Mouse (Mus musculus): ENCODE results near the gene Hmgcl. TPM values are rescaled to one million over a fixed set of nuclear protein-coding genes. Genes with fewer than 3 reads are reported as not detected.
A peak's percentile ranks its signal among the peaks of the same experiment; 100 is the strongest.

Gene Hmgcl
- 10 to 100 TPM; 70.5 to 83.4 (median 77.2) TPM for polyA plus RNA-seq (2017; shearing (Covaris generic))

DNA sequence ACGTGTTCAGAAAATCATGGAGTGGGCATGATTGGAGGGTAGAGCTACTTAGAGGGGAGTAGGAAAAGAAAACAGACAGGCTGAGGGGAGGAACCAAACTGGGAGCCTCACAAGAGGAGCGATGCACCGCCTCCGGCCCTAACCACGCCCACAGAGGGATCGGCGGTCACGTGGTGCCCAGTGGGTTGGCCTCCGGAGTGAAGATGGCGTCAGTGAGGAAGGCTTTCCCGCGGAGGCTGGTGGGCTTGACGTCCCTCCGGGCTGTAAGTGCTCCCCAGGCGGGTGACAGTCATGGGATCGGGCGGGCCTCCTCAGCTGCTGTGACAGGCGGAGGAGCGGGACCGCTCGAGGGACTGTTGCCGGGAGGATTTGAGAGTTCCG is at the start of gene Hmgcl:
TSS of gene Hmgcl (plus strand) at position 171 of the 381 bp plus-strand sequence.
- peak; percentile 98 for ATAC-seq

DNA sequence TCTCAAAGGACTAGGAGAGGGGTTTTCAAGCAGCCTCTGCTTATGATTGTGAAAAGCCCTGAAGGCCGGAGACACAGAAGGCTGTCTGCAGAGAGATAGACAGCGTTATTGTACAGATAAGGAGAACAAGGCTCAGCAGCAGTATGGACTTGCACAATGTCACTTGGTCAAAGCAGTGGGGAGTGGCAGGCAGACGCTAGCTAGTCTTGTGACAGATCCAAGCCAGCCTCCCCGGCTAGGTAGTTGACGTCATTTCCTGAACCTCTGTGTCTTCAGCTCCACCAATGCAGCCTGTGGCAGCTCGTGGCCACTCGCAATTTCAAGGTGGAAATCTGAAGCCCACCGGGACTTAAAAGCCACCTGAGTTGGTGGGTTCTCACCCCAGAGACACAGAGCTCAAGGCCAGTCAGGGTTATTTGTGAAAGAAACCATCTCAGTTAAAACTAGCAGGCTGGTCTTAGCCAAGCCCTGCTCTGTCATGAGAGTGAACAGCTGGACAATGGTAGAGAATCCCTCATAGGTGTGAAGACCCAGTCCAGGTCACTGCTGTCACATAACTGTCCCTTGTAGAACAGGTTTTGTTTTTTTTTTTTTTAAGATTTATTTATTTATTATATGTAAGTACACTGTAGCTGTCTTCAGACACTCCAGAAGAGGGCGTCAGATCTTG is 47.7 kb upstream of the Hmgcl start:
- peak; percentile 93 for ATAC-seq

DNA sequence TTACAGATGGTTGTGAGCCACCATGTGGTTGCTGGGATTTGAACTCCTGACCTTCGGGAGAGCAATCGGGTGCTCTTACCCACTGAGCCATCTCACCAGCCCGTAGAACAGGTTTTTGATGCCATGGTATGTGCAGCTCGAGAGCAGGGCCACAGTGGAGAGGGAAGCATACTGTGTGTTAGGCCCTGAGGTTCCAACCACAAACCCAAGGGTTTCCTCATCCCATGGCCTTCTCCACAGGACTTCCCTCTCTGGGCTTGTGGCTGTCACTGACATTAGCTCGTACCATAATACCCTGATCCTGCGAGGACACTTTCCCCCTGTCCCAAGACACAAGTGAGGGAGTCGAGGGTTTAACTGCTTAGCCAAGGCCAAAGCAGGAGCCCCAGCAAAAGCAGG is 47.2 kb upstream of the Hmgcl start:
- ATAC-seq: no peak

DNA sequence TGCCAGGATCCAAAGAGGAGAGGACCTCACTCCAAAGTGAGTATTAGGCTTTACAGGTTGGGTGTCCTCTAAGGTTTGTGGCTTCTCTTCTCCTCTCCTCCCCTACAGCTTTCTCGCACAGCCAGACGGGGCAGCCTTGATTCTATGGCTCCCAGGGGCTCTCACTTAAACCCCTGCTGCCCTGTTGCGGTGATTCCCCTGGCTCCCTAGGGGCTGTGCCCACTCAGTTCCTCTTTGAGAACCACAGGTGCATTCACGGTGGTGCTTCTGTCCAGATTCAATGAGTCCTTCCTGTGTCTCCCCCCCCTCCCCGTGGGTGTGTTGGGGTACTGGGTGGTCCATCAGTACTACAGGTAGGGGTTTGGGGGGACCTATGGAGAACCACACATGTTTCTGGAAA is 46.2 kb upstream of the Hmgcl start:
- no peak for ATAC-seq

DNA sequence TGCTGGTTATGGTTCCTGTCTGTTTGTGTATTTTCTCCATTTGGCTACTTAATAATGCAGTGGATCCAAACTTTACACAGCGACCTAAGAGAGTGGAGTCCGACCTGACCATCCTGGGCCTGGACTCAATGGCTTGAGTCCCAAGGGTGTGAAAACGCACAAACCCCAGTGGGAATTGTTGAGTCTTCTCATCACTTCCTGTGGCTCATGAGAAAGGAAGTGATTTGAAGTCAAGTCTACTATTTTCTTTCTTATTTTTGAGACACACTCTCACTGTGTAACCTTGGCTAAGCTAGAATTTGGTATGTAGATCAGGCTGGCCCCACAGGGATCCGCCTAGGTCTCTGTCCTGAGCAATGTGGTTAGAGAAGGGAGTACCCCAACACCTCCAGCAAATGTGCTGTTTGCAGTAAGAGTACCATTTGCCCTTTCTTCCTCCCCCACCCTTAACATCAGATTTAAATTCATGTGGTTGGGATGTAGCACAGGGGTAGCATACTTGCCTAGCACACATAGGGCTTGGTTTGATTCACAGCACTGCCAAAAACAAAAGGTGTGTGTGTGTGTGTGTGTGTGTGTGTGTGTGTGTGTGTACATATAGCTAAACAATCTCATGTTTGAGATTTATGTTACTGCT is 43.5 kb upstream of the Hmgcl start:
- ATAC-seq: no peak

DNA sequence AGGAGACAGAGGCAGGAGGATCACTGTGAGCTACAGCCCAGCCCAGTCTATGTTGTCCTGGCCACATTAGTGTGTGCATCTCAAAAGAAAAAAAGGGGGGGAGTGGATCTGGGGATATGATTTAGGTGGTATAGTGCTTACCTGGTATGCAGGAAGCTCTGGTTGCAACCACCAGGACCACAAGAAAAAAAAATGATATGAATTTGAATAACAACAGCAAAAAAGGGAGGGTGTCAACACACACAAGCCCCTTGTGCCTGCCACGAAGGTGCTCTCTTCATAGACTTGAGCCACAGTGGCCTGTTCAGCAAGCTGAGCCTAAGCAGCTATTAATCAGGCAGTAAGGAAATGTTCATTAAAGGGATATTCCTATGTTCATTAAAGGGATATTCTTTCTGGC is 41.4 kb upstream of the Hmgcl start:
- ATAC-seq: peak; percentile 28

DNA sequence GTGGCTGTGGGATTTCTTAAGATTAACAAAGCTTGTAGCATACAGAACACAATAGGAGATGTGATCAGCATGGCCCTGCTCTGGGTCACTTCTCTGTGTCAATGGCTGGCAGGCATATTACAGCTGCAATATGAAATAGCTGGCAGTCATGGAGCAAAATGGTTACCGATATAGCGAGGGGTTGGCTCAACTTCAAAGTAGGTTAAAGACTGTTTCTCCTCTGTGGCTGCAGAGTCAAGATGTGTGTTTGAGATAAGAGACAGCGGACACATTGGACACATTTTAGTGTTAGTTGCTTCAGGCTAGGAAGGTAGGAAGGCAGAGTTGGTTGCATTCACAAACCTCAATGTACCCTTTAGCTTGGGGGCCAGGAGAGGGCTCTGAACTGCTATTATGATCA is 39.6 kb upstream of the Hmgcl start:
- ATAC-seq: no peak

DNA sequence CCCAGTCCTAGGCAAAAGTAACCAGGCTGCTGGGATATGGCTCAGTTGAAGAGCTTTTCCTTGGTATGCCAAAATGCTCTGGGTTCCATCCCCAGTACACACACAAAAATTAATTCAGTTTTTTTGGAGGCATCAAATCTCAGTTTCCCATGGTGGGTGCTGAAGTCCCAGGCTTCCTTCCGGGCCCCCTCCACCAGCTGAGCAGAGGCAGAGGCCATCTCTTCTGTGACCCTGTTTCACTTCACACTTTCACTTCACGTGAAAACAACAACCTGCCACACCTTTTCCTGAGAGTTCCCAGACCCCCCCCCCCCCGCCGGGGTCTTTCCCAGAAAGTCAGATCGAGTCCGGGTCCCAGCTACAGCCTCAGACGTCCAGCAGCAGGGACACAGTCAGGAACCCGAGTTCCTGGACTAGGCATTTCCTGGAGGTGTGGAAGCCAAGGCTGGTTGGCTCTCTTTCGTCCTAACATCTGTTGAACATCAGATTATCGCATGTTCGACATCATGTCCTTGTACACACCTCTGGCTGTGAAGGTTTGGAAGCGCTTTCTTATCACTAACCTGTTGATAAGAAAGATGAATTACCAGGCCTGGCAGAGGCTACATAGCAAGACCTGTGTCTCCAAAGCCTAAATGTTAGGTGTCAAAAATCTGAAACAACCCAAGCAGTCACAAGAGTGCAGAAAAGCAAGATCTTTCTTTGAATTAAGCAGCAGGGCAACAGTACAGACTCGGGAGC is 36.8 kb upstream of the Hmgcl start:
- no peak for ATAC-seq

DNA sequence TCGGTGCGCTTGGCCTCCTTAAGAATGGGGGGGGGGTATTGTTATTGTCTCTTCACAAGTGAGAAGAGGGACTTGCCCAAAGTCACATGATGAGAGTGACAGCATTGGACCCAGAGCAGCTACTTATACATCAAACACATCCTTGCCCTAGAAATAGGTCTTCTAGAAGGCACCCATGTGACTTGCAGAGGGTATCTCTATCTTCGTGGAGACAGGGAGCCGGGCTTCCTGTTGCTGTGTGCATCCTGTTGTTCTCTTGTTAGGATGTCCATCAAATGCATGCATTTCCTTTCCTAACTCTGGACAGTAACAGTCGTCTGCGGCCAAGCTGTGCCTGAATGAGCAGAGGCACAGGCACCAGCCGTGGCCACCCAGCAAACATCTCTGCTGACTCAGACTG is 34.7 kb upstream of the Hmgcl start:
- peak; percentile 96 for ATAC-seq

DNA sequence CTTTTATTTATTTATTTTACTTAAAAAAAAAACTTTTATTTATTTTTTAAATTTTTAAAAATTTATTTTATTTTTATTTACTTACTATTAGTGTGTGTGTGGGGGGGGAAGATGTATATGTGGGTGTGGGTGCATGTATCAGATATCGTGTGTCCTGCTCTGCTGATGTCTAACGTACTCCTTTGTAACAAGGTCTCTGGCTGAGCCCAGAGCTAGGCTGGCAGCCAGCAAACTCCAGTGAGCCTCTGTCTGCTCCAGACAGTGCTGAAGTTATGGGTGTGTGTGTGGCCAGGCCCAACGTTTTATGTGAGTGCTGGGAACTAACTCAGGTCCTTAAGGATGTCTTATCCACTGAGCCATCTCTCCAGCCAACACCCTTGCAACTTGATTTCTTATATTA is 34.1 kb upstream of the Hmgcl start:
- ATAC-seq: no peak

DNA sequence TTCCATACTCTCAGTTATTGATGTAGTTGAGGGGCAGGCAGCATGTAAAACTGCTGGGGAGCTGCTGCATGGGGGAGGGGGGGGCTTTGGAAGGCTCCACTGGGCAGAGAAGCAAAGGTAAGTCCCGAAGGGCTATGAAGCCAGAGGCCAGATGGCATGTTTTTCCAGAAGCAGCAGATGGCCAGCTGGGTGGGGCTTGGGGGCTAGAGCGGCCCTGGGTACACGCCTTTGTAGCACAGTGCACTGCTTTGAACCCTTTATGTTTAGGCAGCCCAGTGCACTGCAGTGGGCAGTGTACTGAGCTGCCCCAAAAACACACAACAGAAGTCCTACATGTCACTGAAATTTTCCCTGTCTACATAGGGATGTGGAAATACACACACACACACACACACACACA is 33.4 kb upstream of the Hmgcl start:
- ATAC-seq: no peak

DNA sequence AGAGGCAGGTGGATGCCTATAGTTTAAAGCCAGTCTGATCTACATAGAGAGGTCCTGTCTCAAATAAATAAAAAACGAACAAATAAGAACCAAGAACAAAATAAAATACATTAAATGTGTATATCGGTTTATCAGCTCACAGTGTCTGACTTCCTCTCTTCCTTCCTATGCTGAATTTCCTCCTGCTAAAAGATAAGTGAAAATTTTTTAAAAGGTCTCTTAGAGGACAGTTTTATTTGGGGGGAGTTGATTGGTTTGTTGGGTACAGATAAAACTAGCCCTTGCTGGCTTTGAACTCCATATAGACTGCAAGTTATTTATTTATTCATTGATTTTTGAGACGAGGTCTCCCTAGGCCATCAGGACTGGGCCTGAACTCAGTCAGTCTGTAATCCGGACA is 32.8 kb upstream of the Hmgcl start:
- ATAC-seq: no peak

DNA sequence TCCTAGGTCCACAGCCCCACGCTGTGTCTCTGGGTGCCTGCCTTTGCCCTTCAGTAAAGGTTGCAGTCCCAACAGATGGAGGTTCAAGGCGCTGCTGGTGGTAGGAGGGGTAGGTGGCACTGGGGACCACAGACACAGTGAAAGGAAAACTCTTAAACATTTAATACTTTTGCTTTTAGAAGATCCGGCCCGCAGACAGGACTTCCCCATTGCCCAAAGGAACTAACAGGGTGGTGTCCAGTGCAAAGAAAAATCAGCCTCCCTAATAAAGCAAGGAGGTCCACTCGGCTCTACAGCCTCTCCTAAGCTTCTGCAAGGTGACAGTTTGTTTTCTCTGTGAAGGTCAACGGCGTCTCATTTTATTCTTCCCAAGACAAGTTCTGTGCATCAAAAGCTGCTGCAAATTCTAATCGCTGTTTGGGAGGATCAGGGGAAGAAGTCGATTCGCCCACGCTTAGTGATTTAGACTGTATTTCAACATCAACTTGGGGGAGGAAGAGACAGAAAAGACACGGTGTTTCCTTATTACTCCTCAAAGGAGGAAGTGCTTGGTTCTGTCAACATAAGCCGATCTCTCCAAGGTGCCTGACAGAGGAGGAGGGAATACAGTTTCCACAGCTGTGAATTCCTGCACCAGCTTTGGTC is 27.5 kb upstream of the Hmgcl start:
- no peak for ATAC-seq

DNA sequence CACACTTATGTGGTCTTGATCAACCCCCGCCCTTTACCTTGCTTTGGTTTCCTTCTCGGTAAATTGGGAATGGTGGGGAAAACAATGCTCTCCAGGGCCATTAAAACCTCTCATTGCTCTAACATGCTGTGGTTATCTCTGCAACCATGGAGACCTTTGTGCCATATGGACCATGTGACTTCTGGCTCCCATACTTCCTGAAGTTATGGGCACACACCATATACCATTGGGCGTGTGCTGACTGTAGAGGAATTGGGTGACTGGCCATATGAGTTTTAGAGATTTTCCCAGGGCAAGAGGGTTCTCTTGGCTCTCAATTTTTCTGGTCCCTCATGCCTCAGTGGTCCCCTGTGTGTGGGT is 27.0 kb upstream of the Hmgcl start:
- no peak for ATAC-seq

DNA sequence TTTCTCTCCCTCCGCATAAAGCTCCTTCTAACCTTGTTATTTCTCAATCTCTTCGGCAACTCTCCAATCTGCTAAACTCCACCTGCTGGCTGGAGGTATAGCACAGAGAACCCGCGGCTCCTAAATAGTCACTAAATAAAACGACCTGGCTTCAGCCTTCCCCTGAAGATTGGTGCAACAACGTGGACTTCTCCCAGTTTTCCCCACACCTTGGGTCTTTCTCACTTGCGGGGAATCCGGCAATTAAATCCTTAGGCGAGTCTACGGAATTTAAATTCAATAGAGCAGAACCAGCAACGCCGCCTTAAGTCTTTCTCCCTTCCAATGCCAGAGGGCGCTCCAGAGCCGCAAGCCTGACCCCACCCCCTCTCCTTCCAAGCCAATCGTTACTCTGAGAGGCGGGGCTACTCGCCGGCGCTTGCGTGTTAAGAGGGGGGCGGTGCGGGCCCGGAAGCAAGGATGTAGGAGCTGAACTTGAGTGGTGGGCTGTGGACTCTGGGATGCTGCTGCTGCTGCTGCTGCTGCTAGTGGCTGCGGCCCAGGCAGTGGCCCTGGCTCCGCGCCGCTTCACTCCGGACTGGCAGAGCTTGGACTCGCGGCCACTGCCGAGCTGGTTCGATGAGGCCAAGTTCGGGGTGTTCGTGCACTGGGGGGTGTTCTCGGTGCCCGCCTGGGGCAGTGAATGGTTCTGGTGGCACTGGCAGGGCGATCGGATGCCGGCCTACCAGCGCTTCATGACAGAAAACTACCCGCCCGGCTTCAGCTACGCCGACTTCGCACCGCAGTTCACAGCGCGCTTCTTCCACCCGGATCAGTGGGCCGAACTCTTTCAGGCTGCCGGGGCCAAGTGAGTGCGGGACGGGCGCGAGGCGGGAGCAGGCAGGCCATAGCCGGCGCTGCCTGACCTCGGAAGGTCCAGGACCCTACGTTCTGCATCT is 25.7 kb upstream of the Hmgcl start, which contains the start of gene Fuca1:
TSS of gene Fuca1 (plus strand) at position 432 of the 938 bp plus-strand sequence.
- peak; percentile 92 for ATAC-seq

DNA sequence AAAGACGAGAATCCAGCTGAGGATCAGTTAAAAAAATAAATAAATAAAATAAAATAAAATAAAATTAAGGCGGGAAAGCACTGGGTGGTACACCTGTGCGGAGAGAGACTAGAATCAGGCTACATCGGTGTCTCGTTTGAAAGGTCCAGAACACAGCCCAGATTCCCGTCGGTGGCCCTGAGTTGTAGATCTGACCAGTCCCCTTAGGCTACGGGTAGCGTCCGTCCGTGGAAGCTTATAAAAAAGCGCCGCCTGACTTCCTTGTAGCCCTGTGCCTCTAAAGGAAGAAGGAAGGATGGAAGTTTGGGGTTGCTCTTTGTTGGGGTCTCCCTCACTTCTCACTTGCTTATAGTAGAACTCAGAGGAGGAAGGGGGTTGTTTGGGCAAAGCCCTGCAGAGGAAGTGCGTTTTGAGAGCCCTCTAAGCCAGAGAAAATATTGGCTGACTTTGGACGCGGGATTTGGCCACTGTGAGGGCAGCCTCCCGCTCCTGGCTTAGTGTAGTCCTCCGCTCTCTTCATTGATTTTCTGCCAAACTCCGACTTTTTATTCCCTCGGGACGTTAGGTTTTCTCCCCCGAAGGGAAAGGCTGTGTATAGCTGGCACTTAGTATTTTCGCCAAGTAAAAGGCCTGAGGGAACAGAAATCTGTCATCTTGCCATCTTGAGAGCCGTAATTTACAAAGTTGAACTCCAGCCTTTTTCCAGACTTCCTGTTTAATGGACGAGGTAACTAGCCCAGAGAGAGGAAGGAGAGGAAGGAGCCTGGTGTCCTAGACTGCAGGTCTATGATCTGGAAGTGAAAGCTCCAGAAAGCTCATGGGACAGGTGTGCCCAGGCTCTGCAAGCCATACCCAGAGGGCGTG is 24.8 kb upstream of the Hmgcl start:
- ATAC-seq: no peak

DNA sequence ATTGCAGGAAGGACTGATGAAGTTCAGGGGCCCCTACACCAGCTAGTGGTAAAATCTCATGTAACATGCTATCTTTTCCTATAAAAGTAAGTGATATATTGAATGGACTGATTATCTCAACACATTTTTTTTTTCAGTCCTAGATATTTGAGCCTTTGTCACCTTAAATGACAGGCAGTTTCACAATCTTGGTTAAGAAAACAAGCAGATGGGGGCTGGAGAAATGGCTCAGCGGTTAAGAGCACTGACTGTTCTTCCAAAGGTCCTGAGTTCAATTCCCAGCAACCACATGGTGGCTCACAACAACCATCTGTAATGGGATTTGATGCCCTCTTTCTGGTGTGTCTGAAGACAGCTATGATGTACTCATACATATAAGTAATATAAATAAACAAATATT is 24.1 kb upstream of the Hmgcl start:
- no peak for ATAC-seq

DNA sequence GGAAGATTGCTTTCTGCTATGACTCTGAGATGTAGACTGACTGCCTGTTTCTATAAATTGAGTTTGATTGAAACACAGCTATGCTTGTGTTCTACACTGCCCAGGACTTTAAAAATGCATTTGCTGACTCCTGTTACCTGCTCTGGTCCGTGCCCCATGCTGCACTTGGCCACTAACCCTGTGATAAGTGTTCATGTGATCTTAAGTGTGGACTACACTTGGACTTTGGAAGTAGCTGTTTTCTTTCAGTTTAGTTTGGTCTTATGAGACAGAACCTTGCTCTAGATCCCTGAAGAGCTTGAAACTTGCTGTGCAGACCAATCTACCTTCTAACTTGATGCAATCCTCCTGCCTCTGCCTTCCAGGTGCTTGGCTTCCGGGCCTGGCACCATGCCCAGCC is 21.8 kb upstream of the Hmgcl start:
- no peak for ATAC-seq

DNA sequence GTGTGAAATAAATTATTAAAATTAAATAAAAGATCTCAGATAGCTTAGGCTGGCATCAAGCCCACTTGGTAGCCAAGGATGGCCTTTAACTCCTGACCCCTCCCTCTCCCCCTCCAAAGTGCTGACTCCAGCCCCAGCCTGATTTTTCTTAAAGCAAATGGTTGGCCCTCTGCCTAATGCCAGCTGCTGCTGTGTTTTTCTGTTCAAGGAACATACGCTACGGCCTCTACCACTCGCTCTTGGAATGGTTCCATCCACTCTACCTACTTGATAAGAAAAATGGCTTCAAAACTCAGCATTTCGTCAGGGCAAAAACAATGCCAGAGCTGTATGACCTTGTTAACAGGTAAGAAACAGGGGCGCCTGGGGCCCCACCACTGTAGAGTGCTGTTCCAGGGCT is 20.9 kb upstream of the Hmgcl start:
- no peak for ATAC-seq

DNA sequence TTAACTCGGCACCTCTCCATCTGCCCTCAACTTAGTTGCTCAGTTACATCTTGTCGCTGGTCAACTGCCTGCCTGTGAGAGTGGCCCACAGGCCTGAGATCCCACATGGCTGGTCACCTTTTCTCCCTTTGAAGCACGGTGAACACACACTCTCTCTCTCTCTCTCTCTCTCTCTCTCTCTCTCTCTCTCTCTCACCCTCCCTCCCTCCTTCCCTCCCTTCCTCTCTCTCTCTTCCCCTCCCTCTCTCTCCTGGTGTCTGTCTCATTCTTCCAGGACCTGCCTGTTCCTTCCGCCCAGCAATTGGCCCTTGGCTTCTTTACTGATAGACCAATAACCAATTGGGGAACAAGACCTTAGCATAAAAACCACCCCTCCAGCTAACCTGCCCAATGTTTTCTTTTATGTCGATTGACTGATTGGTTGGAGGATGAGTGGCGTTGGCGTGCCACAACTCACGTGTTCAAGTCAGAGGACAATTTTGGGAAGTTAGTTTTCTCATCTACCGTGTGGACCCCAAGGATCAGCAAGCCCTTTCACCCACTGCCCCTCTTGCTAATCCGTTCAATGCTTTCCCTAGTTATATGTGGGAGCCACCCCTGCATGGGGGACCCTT is 19.9 kb upstream of the Hmgcl start:
- no peak for ATAC-seq

DNA sequence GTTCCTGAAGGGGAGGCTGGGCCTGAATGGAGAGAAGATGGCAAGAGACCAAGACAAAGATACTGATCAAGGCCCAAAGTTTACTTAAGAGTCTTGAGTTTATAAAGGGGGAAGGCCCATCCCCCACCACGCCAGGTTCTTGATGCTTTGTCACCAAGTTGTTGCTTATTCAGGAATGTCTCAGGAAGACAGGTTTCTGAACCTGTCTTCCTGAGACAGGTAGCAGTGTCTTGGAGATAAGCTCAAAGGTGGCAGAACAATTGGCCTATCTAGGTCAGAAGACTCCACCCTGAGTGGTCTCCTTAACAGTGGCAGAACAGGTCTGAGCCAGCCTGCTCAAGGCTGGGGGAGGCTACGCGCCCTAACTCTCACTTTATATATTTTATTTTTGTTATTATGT is 19.4 kb upstream of the Hmgcl start:
- no peak for ATAC-seq

Data from inflammation-experienced regulatory T-cells, adult 6 months (primary cell).